Mouse (Mus musculus): ENCODE measurements at regions not wholly inside any gene's neighbourhood (a gene's known extent, or its start where the extent isn't known, plus 50 kb on each side); places are given as distances from the start of the nearest gene placed in this dataset.

- intact Hi-C loops (cut with DNase I), result no loop called here
- DNase-seq (ENCODE audit: low spot score in 2 of 2), result no peak
Measured at GRCm38 (mm10) chr7:134436917-134437316, 51.5 kb upstream of the D7Ertd443e start.

- peak in 1 of 2 experiments; percentile 36 for DNase-seq (ENCODE audit: low spot score in 2 of 2)
- intact Hi-C loops (cut with DNase I), result no loop called here
Measured at GRCm38 (mm10) chr7:134439281-134439680, 53.8 kb upstream of the D7Ertd443e start.

- intact Hi-C loops (cut with DNase I), result no loop called here
- no peak for DNase-seq (ENCODE audit: low spot score in 2 of 2)
Measured at GRCm38 (mm10) chr7:134445008-134445806, 59.7 kb upstream of the D7Ertd443e start.

GRCm38 (mm10) chr7:134447648-134448202 is 62.3 kb upstream of the D7Ertd443e start:
- intact Hi-C loops (cut with DNase I), result no loop called here

GRCm38 (mm10) chr7:134448831-134449230 is 63.4 kb upstream of the D7Ertd443e start:
- intact Hi-C loops (cut with DNase I), result no loop called here
- DNase-seq (ENCODE audit: low spot score in 2 of 2), result no peak

More at GRCm38 (mm10) chr7:134447648-134448202, 62.3 kb upstream of the D7Ertd443e start:
- DNase-seq (ENCODE audit: low spot score in 2 of 2), result no peak

- intact Hi-C loops (cut with DNase I), result no loop called here
- no peak for DNase-seq (ENCODE audit: low spot score in 2 of 2)
Measured at GRCm38 (mm10) chr7:134462677-134463076, 77.2 kb upstream of the D7Ertd443e start.

GRCm38 (mm10) chr7:134463380-134463779 is 77.9 kb upstream of the D7Ertd443e start:
- no peak for DNase-seq (ENCODE audit: low spot score in 2 of 2)
- intact Hi-C loops (cut with DNase I), result no loop called here

- intact Hi-C loops (cut with DNase I), result no loop called here
- no peak for DNase-seq (ENCODE audit: low spot score in 2 of 2)
Measured at GRCm38 (mm10) chr7:134467216-134467615, 81.8 kb upstream of the D7Ertd443e start.

GRCm38 (mm10) chr7:134471286-134471685 is 85.8 kb upstream of the D7Ertd443e start:
- intact Hi-C loops (cut with DNase I), result no loop called here
- DNase-seq (ENCODE audit: low spot score in 2 of 2), result peak; percentile 14 to 28

- DNase-seq (ENCODE audit: low spot score in 2 of 2), result peak in 1 of 2 experiments; percentile 17
- intact Hi-C loops (cut with DNase I), result no loop called here
Measured at GRCm38 (mm10) chr7:134491326-134491725, 105.9 kb upstream of the D7Ertd443e start.

GRCm38 (mm10) chr7:134497219-134497618 is 111.8 kb upstream of the D7Ertd443e start:
- intact Hi-C loops (cut with DNase I), result no loop called here
- no peak for DNase-seq (ENCODE audit: low spot score in 2 of 2)

- intact Hi-C loops (cut with DNase I), result no loop called here
- no peak for DNase-seq (ENCODE audit: low spot score in 2 of 2)
Measured at GRCm38 (mm10) chr7:134497870-134498269, 112.4 kb upstream of the D7Ertd443e start.

- intact Hi-C loops (cut with DNase I), result no loop called here
- DNase-seq (ENCODE audit: low spot score in 2 of 2), result no peak
Measured at GRCm38 (mm10) chr7:134498716-134499115, 113.3 kb upstream of the D7Ertd443e start.

- DNase-seq (ENCODE audit: low spot score in 2 of 2), result no peak
- intact Hi-C loops (cut with DNase I), result no loop called here
Measured at GRCm38 (mm10) chr7:134499429-134499828, 114.0 kb upstream of the D7Ertd443e start.

GRCm38 (mm10) chr7:134500210-134500609 is 114.7 kb upstream of the D7Ertd443e start:
- intact Hi-C loops (cut with DNase I), result no loop called here
- DNase-seq (ENCODE audit: low spot score in 2 of 2), result no peak

GRCm38 (mm10) chr7:134501079-134501478 is 115.6 kb upstream of the D7Ertd443e start:
- intact Hi-C loops (cut with DNase I), result no loop called here
- no peak for DNase-seq (ENCODE audit: low spot score in 2 of 2)

GRCm38 (mm10) chr7:134510333-134510928 is 125.0 kb upstream of the D7Ertd443e start:
- no peak for DNase-seq (ENCODE audit: low spot score in 2 of 2)
- intact Hi-C loops (cut with DNase I), result no loop called here

GRCm38 (mm10) chr7:134519372-134519975 is 134.0 kb upstream of the D7Ertd443e start:
- peak in 1 of 2 experiments; percentile 9 for DNase-seq (ENCODE audit: low spot score in 2 of 2)
- intact Hi-C loops (cut with DNase I), result no loop called here

GRCm38 (mm10) chr7:134523897-134524296 is 138.4 kb upstream of the D7Ertd443e start:
- DNase-seq (ENCODE audit: low spot score in 2 of 2), result no peak
- intact Hi-C loops (cut with DNase I), result no loop called here

GRCm38 (mm10) chr7:134525041-134525440 is 139.6 kb upstream of the D7Ertd443e start:
- intact Hi-C loops (cut with DNase I), result no loop called here

More at GRCm38 (mm10) chr7:134525041-134525440, 139.6 kb upstream of the D7Ertd443e start:
- DNase-seq (ENCODE audit: low spot score in 2 of 2), result no peak

Measured in left cerebral cortex, postnatal 14 days (tissue).